Mouse (Mus musculus) brain, embryonic 14.5 days (tissue): Measurements from ENCODE around the gene Lkaaear1.

Source experiments
- CTCF ChIP-seq: fragments of 200-500 bp; IDR thresholded peaks from 2 replicates; pipeline ENCODE4 v1.5.1; 2012; ENCODE audit warnings: inconsistent platforms, mild to moderate bottlenecking, moderate library complexity, borderline replicate concordance; ENCODE audit not compliant: insufficient read depth, insufficient read length; ENCODE audit errors: extremely low read depth
- POLR2A ChIP-seq: fragments of 200-500 bp; IDR thresholded peaks from 2 replicates; pipeline ENCODE4 v1.6.1; 2012; ENCODE audit warnings: mild to moderate bottlenecking, inconsistent platforms, borderline replicate concordance; ENCODE audit not compliant: poor library complexity, insufficient read depth, insufficient read length, severe bottlenecking; ENCODE audit errors: extremely low read depth

GRCm38 (mm10) chr2:181687586-181687985, 10.7 kb downstream of the Lkaaear1 start:
- TF ChIP-seq POLR2A: no peak
- no peak for TF ChIP-seq CTCF
